ENCODE assay signal across 8 mouse cellular contexts in genomic region chr19:37208986-37209385, GRCm38 (mm10). TPM values are rescaled to one million over a fixed set of nuclear protein-coding genes. Genes with fewer than 3 reads are reported as not detected.
DNase-seq lines count a peak whose midpoint lies in the region; ATAC-seq lines count a peak whose summit lies in the region.

No protein-coding gene starts in this region.

- ATAC-seq in neural tube, embryonic 11.5 days (ENCODE audit: insufficient read depth, low FRiP score, low TSS enrichment): no peak
- 0 out of 2 replicates have a peak, but pooled peaks have one; percentile 12 for ATAC-seq in erythroid progenitor cell, adult 5-6 weeks (replicated peaks; ENCODE audit: low FRiP score, poor library complexity, severe bottlenecking)
- ATAC-seq in limb, embryonic 15.5 days (ENCODE audit: insufficient number of reproducible peaks, low FRiP score, low TSS enrichment, low read depth): no peak
- no peak for ATAC-seq in stomach, embryonic 16.5 days (ENCODE audit: insufficient read depth, low FRiP score)
- no peak for ATAC-seq in megakaryocyte progenitor cell, adult 5-6 weeks (replicated peaks; ENCODE audit: poor library complexity)
- ATAC-seq in activated CD4-positive, CD25-positive, alpha-beta regulatory T cell, adult 4 months: no peak

- 81% methylated on average over 7 of the region's 7 CpGs for WGBS in neural tube, embryonic 11.5 days
- WGBS in limb, embryonic 15.5 days: 66% methylated on average over 7 of the region's 7 CpGs
- 41% methylated on average over 7 of the region's 7 CpGs for WGBS in stomach, embryonic 16.5 days

- H3K9ac ChIP-seq in neural tube, embryonic 11.5 days (ENCODE audit: low read length): no peak overlapping the region
- 0 out of 2 replicates have a peak overlapping the region, but pooled peaks have one; percentile 85 for H3K9ac ChIP-seq in limb, embryonic 15.5 days
- H3K9ac ChIP-seq in stomach, embryonic 16.5 days (ENCODE audit: low read length): no peak overlapping the region

- no peaks in the 10 kb centered on the region for H3K9me3 ChIP-seq in neural tube, embryonic 11.5 days (ENCODE audit: control insufficient read depth, low read length)
- no peaks in the 10 kb centered on the region for H3K9me3 ChIP-seq in limb, embryonic 15.5 days
- no peaks in the 10 kb centered on the region for H3K9me3 ChIP-seq in stomach, embryonic 16.5 days (replicated peaks; ENCODE audit: control insufficient read depth, low read length)

- no peak overlapping the region for H3K27ac ChIP-seq in neural tube, embryonic 11.5 days (ENCODE audit: low read depth, low read length)
- no peak overlapping the region for H3K27ac ChIP-seq in limb, embryonic 15.5 days
- no peak overlapping the region for H3K27ac ChIP-seq in stomach, embryonic 16.5 days (ENCODE audit: low read length)

- H3K27me3 ChIP-seq in neural tube, embryonic 11.5 days (ENCODE audit: control insufficient read depth, insufficient read depth, low read length): no peaks in the 10 kb centered on the region
- no peaks in the 10 kb centered on the region for H3K27me3 ChIP-seq in limb, embryonic 15.5 days
- H3K27me3 ChIP-seq in stomach, embryonic 16.5 days (ENCODE audit: control insufficient read depth, insufficient read depth, low read length): no peaks in the 10 kb centered on the region

- peak overlapping the region; percentile 94 for H3K4me3 ChIP-seq in neural tube, embryonic 11.5 days (ENCODE audit: low read depth, low read length)
- peak overlapping the region; percentile 66 for H3K4me3 ChIP-seq in limb, embryonic 15.5 days
- H3K4me3 ChIP-seq in stomach, embryonic 16.5 days (replicated peaks; ENCODE audit: low read length): peak overlapping the region; percentile 98

- DNase-seq in neural tube, embryonic 11.5 days (ENCODE audit: low spot score): no peak
- no peak for DNase-seq in neural tube, embryonic 10.5 days (ENCODE audit: extremely low spot score, low spot score)
- no peak for DNase-seq in thymus, postnatal 10 days (ENCODE audit: low spot score in 2 of 2)

- H3K4me1 ChIP-seq in neural tube, embryonic 11.5 days (ENCODE audit: control insufficient read depth, insufficient read depth, low read length): peaks cover 5% of the 10 kb centered on the region; the same call in 1 of the 2 replicates
- peaks cover 13% of the 10 kb centered on the region for H3K4me1 ChIP-seq in limb, embryonic 15.5 days
- H3K4me1 ChIP-seq in stomach, embryonic 16.5 days (ENCODE audit: control insufficient read depth, insufficient read depth, low read length): peaks cover 9% of the 10 kb centered on the region

- peak overlapping the region; percentile 66 for H3K4me2 ChIP-seq in neural tube, embryonic 11.5 days (ENCODE audit: low read depth)
- H3K4me2 ChIP-seq in limb, embryonic 15.5 days: peak overlapping the region; percentile 92
- H3K4me2 ChIP-seq in stomach, embryonic 16.5 days (ENCODE audit: low read depth, low read length): peak overlapping the region; percentile 78

- peaks cover 8% of the 10 kb centered on the region for H3K36me3 ChIP-seq in neural tube, embryonic 11.5 days (ENCODE audit: control insufficient read depth, insufficient read depth, low read length)
- H3K36me3 ChIP-seq in limb, embryonic 15.5 days: peaks cover 29% of the 10 kb centered on the region
- peaks cover 11% of the 10 kb centered on the region for H3K36me3 ChIP-seq in stomach, embryonic 16.5 days (ENCODE audit: control insufficient read depth, insufficient read depth, low read length)

RNA-seq across cellular contexts. Expression of gene Cpeb3, which starts 0.6 kb away (rescaled TPM):
- 2.8 and 4.3 TPM in 2 replicates for polyA plus RNA-seq in neural tube, embryonic 11.5 days (2014; fragmentation: Nextera tagmentation; extraction: Ambion mirVana)
- 39.6 and 42.8 TPM in 2 replicates for total RNA-seq in erythroid progenitor cell, adult 5-6 weeks (2015; ENCODE audit: low replicate concordance)
- 38.5 and 42.5 TPM in 2 replicates for total RNA-seq in erythroid progenitor cell, adult 5-6 weeks (2017; ENCODE audit: low replicate concordance)
- 1.3 and 1.5 TPM in 2 replicates for polyA plus RNA-seq in limb, embryonic 15.5 days (2015; fragmentation: Nextera tagmentation; extraction: Ambion mirVana)
- polyA plus RNA-seq in stomach, embryonic 16.5 days (2015; fragmentation: Nextera tagmentation; extraction: Ambion mirVana): 0.37 and 0.79 TPM in 2 replicates
- 0.34 and 0.49 TPM in 2 replicates for total RNA-seq in megakaryocyte progenitor cell, adult 5-6 weeks (2015)
- 0.12 and 0.27 TPM in 2 replicates for total RNA-seq in megakaryocyte progenitor cell, adult 5-6 weeks (2017)
- polyA plus RNA-seq in activated CD4-positive, CD25-positive, alpha-beta regulatory T cell, adult 4 months (2017; shearing (Covaris generic)): under 1 TPM in 1 of 2 experiments, not detected in 1; 0.09 TPM

RNA-seq across cellular contexts. Expression of gene March5, which starts 1.6 kb away (rescaled TPM):
- polyA plus RNA-seq in neural tube, embryonic 11.5 days (2014; fragmentation: Nextera tagmentation; extraction: Ambion mirVana): 141 and 142 TPM in 2 replicates
- total RNA-seq in erythroid progenitor cell, adult 5-6 weeks (2015; ENCODE audit: low replicate concordance): 361 and 388 TPM in 2 replicates
- total RNA-seq in erythroid progenitor cell, adult 5-6 weeks (2017; ENCODE audit: low replicate concordance): 349 and 424 TPM in 2 replicates
- 66.5 and 80.5 TPM in 2 replicates for polyA plus RNA-seq in limb, embryonic 15.5 days (2015; fragmentation: Nextera tagmentation; extraction: Ambion mirVana)
- 50.4 and 51.9 TPM in 2 replicates for polyA plus RNA-seq in stomach, embryonic 16.5 days (2015; fragmentation: Nextera tagmentation; extraction: Ambion mirVana)
- total RNA-seq in megakaryocyte progenitor cell, adult 5-6 weeks (2015): 87.2 and 95.3 TPM in 2 replicates
- total RNA-seq in megakaryocyte progenitor cell, adult 5-6 weeks (2017): 49.8 and 52.0 TPM in 2 replicates
- polyA plus RNA-seq in activated CD4-positive, CD25-positive, alpha-beta regulatory T cell, adult 4 months (2017; shearing (Covaris generic)): 10 to 100 TPM; 12.4 to 12.7 TPM
